Mouse (Mus musculus): ENCODE measurements around the gene Col27a1. TPM values are rescaled to one million over a fixed set of nuclear protein-coding genes. Genes with fewer than 3 reads are reported as not detected.

The Col27a1 gene
- polyA plus RNA-seq, 1 experiment, result 14.1 TPM

- no peak overlapping the region for H3K4me3 ChIP-seq (ENCODE audit: control insufficient read depth, insufficient read depth, low read length)
- 96% methylated on average over 10 of the region's 10 CpGs for WGBS
- no peaks in the 10 kb centered on the region for H3K4me1 ChIP-seq (replicated peaks; ENCODE audit: control insufficient read depth, insufficient read depth, low read length)
- no peak for DNase-seq
- no peaks in the 10 kb centered on the region for H3K36me3 ChIP-seq (ENCODE audit: control insufficient read depth, insufficient read depth, low read length)
- H3K27ac ChIP-seq (ENCODE audit: control insufficient read depth, insufficient read depth, low read length), result no peak overlapping the region
- H3K27me3 ChIP-seq (ENCODE audit: control insufficient read depth, insufficient read depth, low read length), result no peaks in the 10 kb centered on the region
- TF ChIP-seq POLR2A (IDR thresholded peaks at IDR 0.05; ENCODE audit: control insufficient read depth, extremely low read depth, insufficient read depth, low read length, poor library complexity), result no peak
Measured at GRCm38 (mm10) chr4:63260506-63260905, 46.7 kb downstream of the Col27a1 start.

GRCm38 (mm10) chr4:63262941-63263340 lies 49.1 kb downstream of the Col27a1 start:
- Histone ChIP-seq H3K4me3 (ENCODE audit: control insufficient read depth, insufficient read depth, low read length) (no peak overlapping the region), H3K27me3 (ENCODE audit: control insufficient read depth, insufficient read depth, low read length) (no peaks in the 10 kb centered on the region), H3K36me3 (ENCODE audit: control insufficient read depth, insufficient read depth, low read length) (no peaks in the 10 kb centered on the region), H3K4me1 (replicated peaks; ENCODE audit: control insufficient read depth, insufficient read depth, low read length) (no peaks in the 10 kb centered on the region), H3K27ac (ENCODE audit: control insufficient read depth, insufficient read depth, low read length) (no peak overlapping the region)
- TF ChIP-seq CTCF (IDR thresholded peaks at IDR 0.05; ENCODE audit: borderline replicate concordance, control insufficient read depth, extremely low read depth, insufficient read depth, low read length, poor library complexity) (no peak), POLR2A (IDR thresholded peaks at IDR 0.05; ENCODE audit: control insufficient read depth, extremely low read depth, insufficient read depth, low read length, poor library complexity) (no peak)
- WGBS, result 100% methylated on average over 1 of the region's 1 CpGs
- DNase-seq, result no peak

GRCm38 (mm10) chr4:63266276-63266675 lies 52.5 kb downstream of the Col27a1 start:
- Histone ChIP-seq H3K36me3 (ENCODE audit: control insufficient read depth, insufficient read depth, low read length) (no peaks in the 10 kb centered on the region), H3K4me3 (ENCODE audit: control insufficient read depth, insufficient read depth, low read length) (no peak overlapping the region), H3K27ac (ENCODE audit: control insufficient read depth, insufficient read depth, low read length) (no peak overlapping the region), H3K4me1 (replicated peaks; ENCODE audit: control insufficient read depth, insufficient read depth, low read length) (no peaks in the 10 kb centered on the region), H3K27me3 (ENCODE audit: control insufficient read depth, insufficient read depth, low read length) (no peaks in the 10 kb centered on the region)
- TF ChIP-seq POLR2A (IDR thresholded peaks at IDR 0.05; ENCODE audit: control insufficient read depth, extremely low read depth, insufficient read depth, low read length, poor library complexity) (no peak), CTCF (IDR thresholded peaks at IDR 0.05; ENCODE audit: borderline replicate concordance, control insufficient read depth, extremely low read depth, insufficient read depth, low read length, poor library complexity) (no peak)
- WGBS, result 99% methylated on average over 6 of the region's 6 CpGs
- DNase-seq, result no peak

- no peaks in the 10 kb centered on the region for H3K36me3 ChIP-seq (ENCODE audit: control insufficient read depth, insufficient read depth, low read length)
- TF ChIP-seq POLR2A (IDR thresholded peaks at IDR 0.05; ENCODE audit: control insufficient read depth, extremely low read depth, insufficient read depth, low read length, poor library complexity) (no peak), CTCF (IDR thresholded peaks at IDR 0.05; ENCODE audit: borderline replicate concordance, control insufficient read depth, extremely low read depth, insufficient read depth, low read length, poor library complexity) (no peak)
- H3K27ac ChIP-seq (ENCODE audit: control insufficient read depth, insufficient read depth, low read length), result no peak overlapping the region
Measured at GRCm38 (mm10) chr4:63267121-63267520, 53.3 kb downstream of the Col27a1 start.

GRCm38 (mm10) chr4:63267586-63267985 lies 53.8 kb downstream of the Col27a1 start:
- Histone ChIP-seq H3K4me1 (replicated peaks; ENCODE audit: control insufficient read depth, insufficient read depth, low read length) (no peaks in the 10 kb centered on the region), H3K27me3 (ENCODE audit: control insufficient read depth, insufficient read depth, low read length) (no peaks in the 10 kb centered on the region), H3K36me3 (ENCODE audit: control insufficient read depth, insufficient read depth, low read length) (no peaks in the 10 kb centered on the region), H3K4me3 (ENCODE audit: control insufficient read depth, insufficient read depth, low read length) (no peak overlapping the region), H3K27ac (ENCODE audit: control insufficient read depth, insufficient read depth, low read length) (no peak overlapping the region)
- WGBS, result 100% methylated on average over 1 of the region's 1 CpGs
- TF ChIP-seq CTCF (IDR thresholded peaks at IDR 0.05; ENCODE audit: borderline replicate concordance, control insufficient read depth, extremely low read depth, insufficient read depth, low read length, poor library complexity) (no peak), POLR2A (IDR thresholded peaks at IDR 0.05; ENCODE audit: control insufficient read depth, extremely low read depth, insufficient read depth, low read length, poor library complexity) (no peak)
- no peak for DNase-seq

More at GRCm38 (mm10) chr4:63267121-63267520, 53.3 kb downstream of the Col27a1 start:
- Histone ChIP-seq H3K4me1 (replicated peaks; ENCODE audit: control insufficient read depth, insufficient read depth, low read length) (no peaks in the 10 kb centered on the region), H3K4me3 (ENCODE audit: control insufficient read depth, insufficient read depth, low read length) (no peak overlapping the region), H3K27me3 (ENCODE audit: control insufficient read depth, insufficient read depth, low read length) (no peaks in the 10 kb centered on the region)
- WGBS, result 93% methylated on average over 4 of the region's 4 CpGs
- DNase-seq, result no peak

GRCm38 (mm10) chr4:63268777-63269176 lies 55.0 kb downstream of the Col27a1 start:
- H3K27ac ChIP-seq (ENCODE audit: control insufficient read depth, insufficient read depth, low read length), result no peak overlapping the region

GRCm38 (mm10) chr4:63274516-63274915 lies 60.7 kb downstream of the Col27a1 start:
- WGBS, result 93% methylated on average over 1 of the region's 1 CpGs
- no peaks in the 10 kb centered on the region for H3K27me3 ChIP-seq (ENCODE audit: control insufficient read depth, insufficient read depth, low read length)
- H3K27ac ChIP-seq (ENCODE audit: control insufficient read depth, insufficient read depth, low read length), result no peak overlapping the region
- no peak overlapping the region for H3K4me3 ChIP-seq (ENCODE audit: control insufficient read depth, insufficient read depth, low read length)
- TF ChIP-seq POLR2A (IDR thresholded peaks at IDR 0.05; ENCODE audit: control insufficient read depth, extremely low read depth, insufficient read depth, low read length, poor library complexity) (no peak), CTCF (IDR thresholded peaks at IDR 0.05; ENCODE audit: borderline replicate concordance, control insufficient read depth, extremely low read depth, insufficient read depth, low read length, poor library complexity) (no peak)
- H3K36me3 ChIP-seq (ENCODE audit: control insufficient read depth, insufficient read depth, low read length), result no peaks in the 10 kb centered on the region
- DNase-seq, result no peak
- no peaks in the 10 kb centered on the region for H3K4me1 ChIP-seq (replicated peaks; ENCODE audit: control insufficient read depth, insufficient read depth, low read length)

More at GRCm38 (mm10) chr4:63268777-63269176, 55.0 kb downstream of the Col27a1 start:
- no peak for DNase-seq
- H3K4me1 ChIP-seq (replicated peaks; ENCODE audit: control insufficient read depth, insufficient read depth, low read length), result no peaks in the 10 kb centered on the region
- H3K36me3 ChIP-seq (ENCODE audit: control insufficient read depth, insufficient read depth, low read length), result no peaks in the 10 kb centered on the region
- no peak overlapping the region for H3K4me3 ChIP-seq (ENCODE audit: control insufficient read depth, insufficient read depth, low read length)
- no peak for TF ChIP-seq CTCF (IDR thresholded peaks at IDR 0.05; ENCODE audit: borderline replicate concordance, control insufficient read depth, extremely low read depth, insufficient read depth, low read length, poor library complexity)
- TF ChIP-seq POLR2A (IDR thresholded peaks at IDR 0.05; ENCODE audit: control insufficient read depth, extremely low read depth, insufficient read depth, low read length, poor library complexity), result no peak
- 61% methylated on average over 4 of the region's 4 CpGs for WGBS
- H3K27me3 ChIP-seq (ENCODE audit: control insufficient read depth, insufficient read depth, low read length), result no peaks in the 10 kb centered on the region
